Mouse (Mus musculus) liver, adult 2 months (tissue): ENCODE data around the gene Tmem217.

ENCODE experiments used
- CTCF ChIP-seq: fragments of 200-500 bp; IDR thresholded peaks from 2 replicates; pipeline ENCODE4 v1.5.1; 2011; ENCODE audit warnings: low read depth, low read length, control low read depth
- POLR2A ChIP-seq: fragments of 200-500 bp; IDR thresholded peaks from 2 replicates; pipeline ENCODE4 v1.6.1; 2011; ENCODE audit warnings: low read length, control low read depth; ENCODE audit not compliant: insufficient read depth; ENCODE audit errors: extremely low read depth

DNA sequence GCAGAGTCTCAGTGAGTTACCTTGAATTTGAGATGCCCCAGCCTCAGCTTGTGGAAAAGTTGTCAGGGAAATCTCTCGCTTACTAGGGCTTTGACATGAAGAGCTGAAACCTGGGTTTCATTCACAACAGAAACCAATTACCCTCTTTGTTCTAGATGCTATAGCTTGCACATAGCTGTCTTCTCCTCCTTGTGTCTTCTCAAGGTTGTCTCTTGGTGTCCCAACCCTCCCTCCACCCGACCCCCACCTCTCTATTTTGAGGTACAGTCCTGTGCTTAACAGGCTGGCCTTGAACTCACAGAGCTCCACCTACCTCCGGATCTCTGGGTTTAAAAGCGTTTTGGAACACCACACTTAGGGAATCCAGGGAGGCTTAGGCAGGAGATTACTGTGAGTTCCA is 75.7 kb downstream of the Tmem217 start:
- TF ChIP-seq POLR2A (no peak), CTCF (no peak)
